Mouse (Mus musculus) liver, embryonic 11.5 days (tissue): ENCODE measurements around the gene Zfp84. TPM values are rescaled to one million over a fixed set of nuclear protein-coding genes. Genes with fewer than 3 reads are reported as not detected.
A peak's percentile ranks its signal among the peaks of the same experiment; 100 is the strongest.

Source experiments
- ATAC-seq: fragments of 200-750 bp; cut with Nextera tagmentation; replicated peaks from 2 replicates; pipeline ENCODE4 v1.8.0; 2017; ENCODE audit warnings: moderate number of reproducible peaks, mild to moderate bottlenecking, moderate TSS enrichment, moderate library complexity; ENCODE audit not compliant: low FRiP score
- DNase-seq: peaks from one replicate; pipeline ENCODE4 v3.0.0-alpha.2; 2017; ENCODE audit warnings: low spot score
- H3K27ac ChIP-seq: fragments of 300-500 bp; sonication (generic); 2 replicates; pipeline ENCODE4 v1.5.1; 2014; ENCODE audit warnings: mild to moderate bottlenecking, low read depth, low read length, control low read depth
- H3K27me3 ChIP-seq: fragments of 300-500 bp; sonication (generic); replicated peaks from 2 replicates; pipeline ENCODE4 v1.6.1; 2014; ENCODE audit warnings: low read length, mixed read lengths; ENCODE audit not compliant: control insufficient read depth, insufficient read depth
- H3K36me3 ChIP-seq: fragments of 300-500 bp; sonication (generic); 2 replicates; pipeline ENCODE4 v1.6.1; 2014; ENCODE audit warnings: mild to moderate bottlenecking, low read length, moderate library complexity, mixed read lengths; ENCODE audit not compliant: control insufficient read depth, insufficient read depth
- H3K4me1 ChIP-seq: fragments of 300-500 bp; sonication (generic); replicated peaks from 2 replicates; pipeline ENCODE4 v1.6.1; 2014; ENCODE audit warnings: low read length, mixed read lengths; ENCODE audit not compliant: control insufficient read depth, insufficient read depth
- H3K4me2 ChIP-seq: fragments of 300-500 bp; sonication (generic); 2 replicates; pipeline ENCODE4 v1.6.1; 2014; ENCODE audit warnings: mild to moderate bottlenecking, control low read depth, moderate library complexity
- H3K4me3 ChIP-seq: fragments of 300-500 bp; sonication (generic); 2 replicates; pipeline ENCODE4 v1.5.1; 2014; ENCODE audit warnings: low read depth, low read length, control low read depth
- H3K9ac ChIP-seq: fragments of 300-500 bp; sonication (generic); 2 replicates; pipeline ENCODE4 v1.6.1; 2014; ENCODE audit warnings: low read depth, low read length, control low read depth
- H3K9me3 ChIP-seq: fragments of 300-500 bp; sonication (generic); 2 replicates; pipeline ENCODE4 v1.6.1; 2016; ENCODE audit warnings: low read length, inconsistent platforms, mixed read lengths; ENCODE audit not compliant: control insufficient read depth
- WGBS: fragments of 180-500 bp; shearing (Covaris S2); extraction: QIAGEN DNeasy Blood & Tissue Kit; methylation state at CpG from one replicate; pipeline ENCODE4 v1.1.7; 2014; 5-methylcytosine and 5-hydroxymethylcytosine counted together
- polyA plus RNA-seq: library from polyadenylated mRNA; unstranded; fragments of >200 nt; fragmentation: Nextera tagmentation; extraction: Ambion mirVana; gene quantifications from 2 replicates; pipeline ENCODE4 v1.2.1, GENCODE M21; 2014

The Zfp84 gene
- polyA plus RNA-seq, 1 experiment from 2014 or later, result 9.6 TPM

DNA sequence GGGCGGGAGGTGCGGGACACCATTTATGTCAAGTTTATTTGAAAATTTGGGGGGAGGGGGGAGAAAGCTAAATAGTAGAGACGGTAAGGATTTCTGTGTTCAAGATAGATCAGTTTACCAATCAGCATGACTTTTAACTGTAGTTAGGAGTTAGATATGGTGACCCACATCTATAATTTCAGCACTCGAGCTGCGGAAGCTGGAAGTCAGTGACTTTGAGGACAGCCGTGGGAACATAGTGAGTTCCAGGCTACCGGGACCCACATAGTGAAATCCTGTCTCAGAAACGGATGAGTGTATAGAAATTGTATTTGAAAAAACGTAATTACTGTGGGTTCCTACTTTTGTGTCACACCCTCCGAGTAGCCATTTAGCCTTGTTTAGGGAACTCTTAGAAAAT lies 628 bp downstream of the Zfp84 start:
- peak overlapping the region; percentile 70 for H3K9ac ChIP-seq
- peaks cover 11% of the 10 kb centered on the region for H3K36me3 ChIP-seq
- H3K4me2 ChIP-seq, result peak overlapping the region; percentile 90
- H3K27ac ChIP-seq, result peak overlapping the region; percentile 47; the same call in 1 of the 2 replicates
- ATAC-seq (no peak), DNase-seq (no peak)
- peak overlapping the region; percentile 68 for H3K4me3 ChIP-seq
- no peaks in the 10 kb centered on the region for H3K27me3 ChIP-seq
- H3K4me1 ChIP-seq, result peaks cover 8% of the 10 kb centered on the region
- 6% methylated on average over 10 of the region's 10 CpGs for WGBS
- no peaks in the 10 kb centered on the region for H3K9me3 ChIP-seq

DNA sequence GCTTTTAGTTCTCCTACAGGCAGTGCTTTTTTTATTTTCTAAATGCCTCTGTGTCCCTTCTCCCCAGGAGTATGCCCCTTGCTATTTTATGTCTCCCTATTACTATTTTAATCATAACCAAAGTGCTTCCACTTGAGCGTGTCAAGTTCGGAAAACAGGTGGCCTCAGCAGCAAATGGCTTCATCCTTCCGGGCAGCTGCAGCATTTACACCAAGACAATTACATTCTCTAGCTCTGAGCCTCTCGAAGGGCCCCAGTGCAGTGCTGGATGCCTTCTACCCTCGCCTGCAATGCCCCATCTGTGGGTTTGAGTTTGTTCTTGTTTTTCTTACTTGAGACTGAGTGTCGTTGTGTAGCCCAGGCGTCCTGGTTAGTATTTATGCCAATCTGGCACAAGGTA lies 5.2 kb downstream of the Zfp84 start:
- Histone ChIP-seq H3K4me3 (no peak overlapping the region), H3K9me3 (peaks cover 3% of the 10 kb centered on the region), H3K36me3 (peaks cover 55% of the 10 kb centered on the region), H3K9ac (no peak overlapping the region), H3K4me1 (peaks cover 8% of the 10 kb centered on the region), H3K4me2 (no peak overlapping the region), H3K27ac (no peak overlapping the region), H3K27me3 (no peaks in the 10 kb centered on the region)
- DNase-seq (no peak), ATAC-seq (no peak)
- 93% methylated on average over 7 of the region's 7 CpGs for WGBS

DNA sequence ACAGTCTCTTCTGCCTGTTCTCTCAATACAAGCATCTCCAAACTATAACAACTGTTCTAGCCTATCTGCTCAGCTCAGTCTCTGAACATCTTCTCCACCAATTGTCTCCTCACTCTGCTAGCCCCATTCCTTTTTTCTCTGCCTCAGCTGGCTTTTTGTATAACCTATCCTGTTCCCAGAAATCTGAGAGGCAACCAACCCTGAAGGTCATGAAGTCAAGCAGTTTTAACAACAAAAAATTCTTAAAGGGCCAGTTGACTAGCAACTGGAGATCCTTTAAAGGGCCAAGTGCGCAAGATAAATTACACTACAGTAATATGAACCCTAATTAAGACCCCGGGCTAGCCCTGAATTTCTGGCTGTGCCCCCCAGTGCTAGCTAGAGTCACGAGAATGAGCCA lies 6.0 kb downstream of the Zfp84 start:
- H3K9ac ChIP-seq, result no peak overlapping the region
- H3K4me1 ChIP-seq, result peaks cover 7% of the 10 kb centered on the region
- no peaks in the 10 kb centered on the region for H3K27me3 ChIP-seq
- no peak overlapping the region for H3K27ac ChIP-seq
- DNase-seq, result no peak
- H3K36me3 ChIP-seq, result peaks cover 60% of the 10 kb centered on the region
- H3K4me2 ChIP-seq, result no peak overlapping the region
- no peak overlapping the region for H3K4me3 ChIP-seq
- no peak for ATAC-seq
- 98% methylated on average over 3 of the region's 3 CpGs for WGBS
- peaks cover 3% of the 10 kb centered on the region for H3K9me3 ChIP-seq

DNA sequence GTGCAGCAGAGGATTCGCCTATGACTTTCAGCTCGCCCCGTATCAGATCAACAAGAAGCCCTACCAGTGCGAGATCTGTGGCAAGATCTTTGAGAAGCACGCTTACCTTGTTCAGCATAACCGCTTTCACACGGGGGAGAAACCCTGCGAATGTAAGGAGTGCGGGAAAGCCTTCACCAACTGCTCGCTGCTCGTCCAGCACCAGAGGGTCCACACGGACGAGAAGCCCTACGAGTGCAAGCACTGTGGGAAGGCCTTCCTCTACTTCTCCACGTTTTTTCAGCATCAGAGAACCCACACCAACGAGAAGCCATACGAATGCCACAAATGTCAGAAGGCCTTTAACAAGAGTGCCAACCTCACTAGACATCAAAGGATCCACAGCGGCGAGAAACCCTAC lies 8.2 kb downstream of the Zfp84 start:
- no peak overlapping the region for H3K4me2 ChIP-seq
- H3K4me3 ChIP-seq, result no peak overlapping the region
- no peak overlapping the region for H3K27ac ChIP-seq
- H3K4me1 ChIP-seq, result no peaks in the 10 kb centered on the region
- peaks cover 3% of the 10 kb centered on the region for H3K9me3 ChIP-seq
- H3K27me3 ChIP-seq, result no peaks in the 10 kb centered on the region
- WGBS, result 95% methylated on average over 19 of the region's 19 CpGs
- no peak overlapping the region for H3K9ac ChIP-seq
- peaks cover 60% of the 10 kb centered on the region for H3K36me3 ChIP-seq
- no peak for ATAC-seq
- DNase-seq, result no peak

DNA sequence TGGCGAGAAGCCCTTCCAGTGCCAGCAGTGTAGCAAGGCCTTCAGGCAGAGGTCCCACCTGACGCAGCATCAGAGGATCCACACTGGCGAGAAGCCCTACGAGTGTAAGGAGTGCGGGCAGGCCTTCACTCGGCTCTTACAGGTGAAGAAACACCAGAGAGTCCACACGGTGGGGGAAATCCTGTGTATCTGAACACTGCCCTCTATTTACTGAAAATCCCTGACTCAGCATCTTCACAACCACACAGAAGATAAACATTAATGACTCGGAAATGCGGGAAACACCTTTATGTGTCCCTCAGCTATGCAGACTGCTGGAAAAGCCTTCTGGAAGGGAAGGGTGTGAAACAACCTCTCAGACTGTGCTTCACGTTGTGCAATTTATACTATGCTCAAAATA lies 9.0 kb downstream of the Zfp84 start:
- DNase-seq (no peak), ATAC-seq (no peak)
- H3K27me3 ChIP-seq, result no peaks in the 10 kb centered on the region
- no peak overlapping the region for H3K27ac ChIP-seq
- no peak overlapping the region for H3K4me2 ChIP-seq
- WGBS, result 97% methylated on average over 10 of the region's 10 CpGs
- no peak overlapping the region for H3K9ac ChIP-seq
- H3K36me3 ChIP-seq, result peaks cover 57% of the 10 kb centered on the region
- H3K4me1 ChIP-seq, result no peaks in the 10 kb centered on the region
- H3K9me3 ChIP-seq, result peaks cover 3% of the 10 kb centered on the region
- H3K4me3 ChIP-seq, result no peak overlapping the region

DNA sequence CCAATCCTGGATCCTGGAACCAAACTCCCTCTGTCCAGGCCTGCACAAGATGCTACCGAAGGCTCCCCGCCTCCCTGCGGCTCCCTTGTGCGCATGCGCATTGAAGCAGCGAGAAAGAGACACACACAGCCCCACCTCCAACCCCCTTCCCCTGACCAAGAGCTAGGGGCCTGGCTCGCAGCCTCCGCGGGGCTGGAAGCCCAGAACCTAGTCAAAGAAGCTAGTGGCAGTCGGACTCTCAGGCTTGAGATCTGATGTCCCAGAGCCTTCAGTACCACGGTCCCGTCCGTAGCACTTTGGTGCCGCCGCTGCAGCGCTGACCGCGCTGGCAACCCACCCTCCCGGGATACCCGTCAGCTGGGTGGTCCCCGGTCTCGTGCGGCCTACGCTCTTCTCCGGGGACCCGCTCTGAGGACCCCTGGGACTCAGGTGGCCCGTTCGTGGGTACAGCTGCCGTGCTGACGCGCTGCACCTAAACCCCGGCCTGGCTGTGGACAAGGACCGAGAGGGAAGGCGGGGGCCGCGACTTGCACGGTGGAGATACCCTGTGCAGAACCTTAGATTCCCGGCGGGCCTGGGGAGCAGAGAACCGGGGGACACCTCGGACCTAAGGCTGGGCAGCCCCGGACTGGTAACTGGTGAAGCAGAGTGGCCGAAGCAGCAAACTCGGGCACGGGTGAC lies 15.7 kb downstream of the Zfp84 start, which contains the start of gene Zfp30:
Gene Zfp30, plus strand, starts transcription at position 128 of the 681 bp plus-strand sequence.
- H3K9ac ChIP-seq, result peak within 1 kb of the TSS; percentile 76
- DNase-seq (peak; percentile 81), ATAC-seq (peak; percentile 91)
- H3K27ac ChIP-seq, result 0 out of 2 replicates have a peak within 1 kb of the TSS, but pooled peaks have one; percentile 16
- no peaks in the 10 kb centered on the region for H3K27me3 ChIP-seq
- WGBS, result 1% methylated on average over 45 of the region's 45 CpGs
- H3K9me3 ChIP-seq, result no peaks in the 10 kb centered on the region
- H3K36me3 ChIP-seq, result peaks cover under 1% of the 10 kb centered on the region; the same call in 1 of the 2 replicates
- H3K4me3 ChIP-seq, result peak within 1 kb of the TSS; percentile 81
- H3K4me2 ChIP-seq, result peak within 1 kb of the TSS; percentile 91
- H3K4me1 ChIP-seq, result 0 out of 2 replicates have a peak, but pooled peaks cover 5% of the 10 kb centered on the region

DNA sequence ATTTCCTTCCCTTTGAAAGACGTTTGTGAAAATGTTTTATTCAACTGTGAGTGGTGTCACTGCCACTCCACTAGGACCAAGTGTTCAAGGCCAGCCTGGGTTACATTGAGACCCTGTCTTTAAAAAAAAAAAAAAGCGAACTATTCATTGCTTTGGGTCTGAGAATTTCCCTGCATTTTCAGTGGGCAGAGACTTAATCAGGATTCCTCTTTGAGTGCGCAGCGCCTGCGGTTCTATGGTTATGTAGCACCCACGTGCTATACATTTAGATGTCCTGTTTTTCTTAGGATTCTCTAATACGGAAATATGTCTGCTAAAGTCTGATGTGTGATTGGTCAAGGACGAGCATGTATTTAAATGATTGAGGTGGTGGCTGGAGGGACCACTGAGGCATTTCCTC lies 16.7 kb downstream of the Zfp84 start:
- H3K27ac ChIP-seq, result no peak overlapping the region
- WGBS, result 70% methylated on average over 8 of the region's 8 CpGs
- no peaks in the 10 kb centered on the region for H3K27me3 ChIP-seq
- H3K4me3 ChIP-seq, result peak overlapping the region; percentile 81
- 0 out of 2 replicates have a peak, but pooled peaks cover 5% of the 10 kb centered on the region for H3K4me1 ChIP-seq
- H3K4me2 ChIP-seq, result peak overlapping the region; percentile 91; the same call in 1 of the 2 replicates
- H3K9ac ChIP-seq, result no peak overlapping the region
- no peaks in the 10 kb centered on the region for H3K9me3 ChIP-seq
- ATAC-seq (no peak), DNase-seq (no peak)
- H3K36me3 ChIP-seq, result peaks cover 3% of the 10 kb centered on the region; the same call in 1 of the 2 replicates

DNA sequence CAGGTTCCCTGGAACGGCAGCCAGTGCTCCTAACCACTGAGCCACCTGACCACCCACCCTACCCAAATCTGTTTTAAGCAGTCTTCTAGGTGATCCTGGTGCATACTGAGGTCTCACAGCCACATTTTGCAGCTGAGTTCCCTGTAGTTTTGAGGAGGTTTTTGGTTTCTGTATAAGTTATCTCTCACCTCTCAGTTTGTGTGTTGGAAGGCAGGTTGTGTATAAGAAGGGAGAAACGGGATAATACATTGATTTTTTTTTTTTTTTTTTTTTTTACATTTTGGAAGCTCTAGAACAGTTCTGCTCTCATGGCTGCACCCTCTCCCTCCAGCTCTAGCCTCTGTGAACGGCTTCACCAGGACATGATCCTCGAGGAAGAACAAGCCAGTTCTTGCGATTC lies 17.5 kb downstream of the Zfp84 start:
- Histone ChIP-seq H3K27me3 (no peaks in the 10 kb centered on the region), H3K4me1 (0 out of 2 replicates have a peak, but pooled peaks cover 5% of the 10 kb centered on the region), H3K36me3 (peaks cover 7% of the 10 kb centered on the region; the same call in 1 of the 2 replicates), H3K4me2 (peak overlapping the region; percentile 91), H3K9ac (no peak overlapping the region), H3K4me3 (no peak overlapping the region), H3K9me3 (no peaks in the 10 kb centered on the region), H3K27ac (no peak overlapping the region)
- ATAC-seq, result no peak
- 79% methylated on average over 5 of the region's 5 CpGs for WGBS
- no peak for DNase-seq

DNA sequence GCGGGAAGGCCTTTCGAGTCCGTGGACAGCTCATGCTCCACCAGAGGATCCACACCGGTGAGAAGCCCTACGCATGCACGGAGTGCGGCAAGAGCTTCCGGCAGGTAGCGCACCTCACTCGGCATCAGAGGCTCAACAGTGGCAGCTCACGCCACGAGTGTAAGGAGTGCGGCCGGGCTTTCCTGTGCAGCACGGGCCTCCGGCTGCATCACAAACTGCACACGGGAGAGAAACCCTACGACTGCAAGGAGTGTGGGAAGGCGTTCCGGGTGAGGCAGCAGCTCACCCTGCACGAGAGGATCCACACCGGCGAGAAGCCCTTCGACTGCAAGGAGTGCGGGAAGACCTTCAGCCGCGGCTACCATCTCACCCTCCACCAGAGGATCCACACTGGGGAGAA lies 24.6 kb downstream of the Zfp84 start:
- Histone ChIP-seq H3K27me3 (peaks cover 12% of the 10 kb centered on the region), H3K9ac (no peak overlapping the region), H3K9me3 (peaks cover 7% of the 10 kb centered on the region; the same call in 1 of the 2 replicates), H3K4me1 (no peaks in the 10 kb centered on the region; the same call in 1 of the 2 replicates), H3K4me3 (no peak overlapping the region), H3K4me2 (peak overlapping the region; percentile 43), H3K36me3 (peaks cover 21% of the 10 kb centered on the region; the same call in 1 of the 2 replicates), H3K27ac (no peak overlapping the region)
- ATAC-seq, result no peak
- WGBS, result 24% methylated on average over 27 of the region's 27 CpGs
- DNase-seq, result no peak
